In the genomic region with DNA sequence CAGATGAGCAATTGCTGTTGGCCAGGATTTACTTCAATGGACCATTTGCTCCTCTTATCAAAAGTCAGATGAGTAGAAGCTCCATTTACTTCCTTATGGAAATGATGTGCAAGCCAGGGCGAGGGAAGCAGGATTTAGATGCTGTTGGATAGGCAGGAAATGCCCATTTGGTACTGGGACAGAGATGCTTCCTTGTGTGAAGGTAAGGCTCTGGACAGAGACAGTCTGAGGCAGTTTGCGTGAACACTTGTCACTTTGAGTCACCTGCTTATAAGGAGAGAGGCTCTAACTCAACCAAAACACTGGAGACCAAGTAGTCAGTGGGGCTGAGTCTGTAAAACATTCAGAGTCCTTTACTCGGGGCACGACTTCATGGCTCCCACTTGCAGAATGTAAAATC, we compare ENCODE assay signal across 22 mouse cellular contexts. TPM values are rescaled to one million over a fixed set of nuclear protein-coding genes. Genes with fewer than 3 reads are reported as not detected.
DNase-seq lines count a peak whose midpoint lies in the region; ATAC-seq lines count a peak whose summit lies in the region.
"Had no signal": no experiment of that assay in that cellular context is flagged by ENCODE, and none has a peak within 500 bp of the region (broad histone marks: within the 10 kb centered on the region; RNA-seq: fewer than 3 reads in every experiment).

No protein-coding gene starts in this region.

- H3K4me3 ChIP-seq in intestine, embryonic 14.5 days (ENCODE audit: low read depth, low read length), result no peak overlapping the region
- H3K4me3 ChIP-seq in intestine, embryonic 16.5 days (ENCODE audit: low read length), result no peak overlapping the region
- H3K4me3 ChIP-seq: embryonic facial prominence, embryonic 13.5 days; embryonic facial prominence, embryonic 15.5 days; erythroblast, embryonic 14.5 days; forebrain, embryonic 10.5 days; forebrain, embryonic 12.5 days had no signal

- H3K27me3 ChIP-seq in intestine, embryonic 14.5 days (replicated peaks; ENCODE audit: control insufficient read depth, insufficient read depth, low read length), result no peaks in the 10 kb centered on the region
- no peaks in the 10 kb centered on the region for H3K27me3 ChIP-seq in intestine, embryonic 16.5 days (replicated peaks; ENCODE audit: control insufficient read depth, insufficient read depth, low read length)
- H3K27me3 ChIP-seq: embryonic facial prominence, embryonic 13.5 days; embryonic facial prominence, embryonic 15.5 days; forebrain, embryonic 12.5 days had no signal

- H3K9me3 ChIP-seq in intestine, embryonic 14.5 days (ENCODE audit: control insufficient read depth, low read length), result no peaks in the 10 kb centered on the region
- no peaks in the 10 kb centered on the region for H3K9me3 ChIP-seq in intestine, embryonic 16.5 days (ENCODE audit: control insufficient read depth, low read length)
- H3K9me3 ChIP-seq: embryonic facial prominence, embryonic 13.5 days; embryonic facial prominence, embryonic 15.5 days; forebrain, embryonic 10.5 days; forebrain, embryonic 12.5 days had no signal

- no peak for ATAC-seq in intestine, embryonic 14.5 days (replicated peaks; ENCODE audit: low FRiP score, low TSS enrichment, low read depth)
- ATAC-seq in intestine, embryonic 16.5 days, result no peak
- ATAC-seq: forebrain, embryonic 14.5 days; forebrain, embryonic 16.5 days had no signal

- peaks cover 5% of the 10 kb centered on the region; the same call in 1 of the 2 replicates for H3K4me1 ChIP-seq in intestine, embryonic 14.5 days (replicated peaks; ENCODE audit: control insufficient read depth, insufficient read depth, low read length)
- no peaks in the 10 kb centered on the region for H3K4me1 ChIP-seq in intestine, embryonic 16.5 days (ENCODE audit: control insufficient read depth, insufficient read depth, low read length)

- no peaks in the 10 kb centered on the region for H3K36me3 ChIP-seq in intestine, embryonic 14.5 days (ENCODE audit: control insufficient read depth, insufficient read depth, low read length)
- H3K36me3 ChIP-seq in intestine, embryonic 16.5 days (ENCODE audit: control insufficient read depth, insufficient read depth, low read length), result no peaks in the 10 kb centered on the region
- H3K36me3 ChIP-seq: embryonic facial prominence, embryonic 13.5 days; embryonic facial prominence, embryonic 15.5 days; forebrain, embryonic 10.5 days; forebrain, embryonic 12.5 days had no signal

- DNase-seq in intestine, embryonic 14.5 days (ENCODE audit: low spot score), result peak; percentile 38
- peak; percentile 24 for DNase-seq in testis, postnatal 10 days (ENCODE audit: low spot score)
- no peak for DNase-seq in testis, postnatal 14 days (ENCODE audit: low spot score)
- DNase-seq in ovary, postnatal 10 days (ENCODE audit: low spot score), result no peak
- DNase-seq: adrenal gland, adult 2 months; adrenal gland, postnatal 10 days; adrenal gland, postnatal 25 days; cerebellum, adult 11 months; cerebellum, adult 18-20 months; cerebellum, adult 8-10 months; cerebellum, adult 9-11 months; cerebellum, postnatal 14 days; cerebellum, postnatal 36 days; embryo, embryonic 11 days had no signal

- H3K9ac ChIP-seq in intestine, embryonic 14.5 days (ENCODE audit: low read length), result no peak overlapping the region
- no peak overlapping the region for H3K9ac ChIP-seq in intestine, embryonic 16.5 days (ENCODE audit: low read depth, low read length)
- H3K9ac ChIP-seq: embryonic facial prominence, embryonic 13.5 days; embryonic facial prominence, embryonic 15.5 days; forebrain, embryonic 12.5 days had no signal

- no peak overlapping the region for H3K27ac ChIP-seq in intestine, embryonic 14.5 days (ENCODE audit: low read depth)
- H3K27ac ChIP-seq in intestine, embryonic 16.5 days (ENCODE audit: low read length), result no peak overlapping the region
- H3K27ac ChIP-seq: embryonic facial prominence, embryonic 13.5 days; embryonic facial prominence, embryonic 15.5 days; forebrain, embryonic 10.5 days; forebrain, embryonic 12.5 days had no signal

- WGBS in intestine, embryonic 14.5 days, result 89% methylated on average over 4 of the region's 4 CpGs
- 87% methylated on average over 4 of the region's 4 CpGs for WGBS in intestine, embryonic 16.5 days

- H3K4me2 ChIP-seq in intestine, embryonic 14.5 days (ENCODE audit: low read length), result no peak overlapping the region
- H3K4me2 ChIP-seq in intestine, embryonic 16.5 days (ENCODE audit: low read depth, low read length), result no peak overlapping the region
- H3K4me2 ChIP-seq: embryonic facial prominence, embryonic 13.5 days; embryonic facial prominence, embryonic 15.5 days; forebrain, embryonic 12.5 days had no signal

RNA-seq across cellular contexts. Expression of a gene that starts 2.8 kb away (rescaled TPM):
- 18.4 and 18.5 TPM in 2 replicates for polyA plus RNA-seq in intestine, embryonic 14.5 days (2014; fragmentation: Nextera tagmentation; extraction: Ambion mirVana)
- polyA plus RNA-seq in intestine, embryonic 16.5 days (2015; fragmentation: Nextera tagmentation; extraction: Ambion mirVana), result 11.3 and 13.4 TPM in 2 replicates

Comparison
In these comparisons a context has a peak if more than half of its experiments do, and no peak if none do; other contexts are left out.
1. DNase-seq: peak in intestine, embryonic 14.5 days (single experiment) and testis, postnatal 10 days (single experiment); none in testis, postnatal 14 days (single experiment) and ovary, postnatal 10 days (single experiment).